Mouse (Mus musculus): ENCODE measurements around the gene Igfbp2.

Igfbp2 gene

GRCm38 (mm10) chr1:72823751-72824706 is at the start of gene Igfbp2:
Gene Igfbp2, plus strand, starts transcription at chr1:72824503.
- no peak for DNase-seq (ENCODE audit: low spot score in 2 of 2)

- no peak for DNase-seq (ENCODE audit: low spot score in 2 of 2)
These were observed 45.5 kb upstream of the Igfbp2 start for GRCm38 (mm10) chr1:72778789-72779188.

GRCm38 (mm10) chr1:72780720-72781119 is 43.6 kb upstream of the Igfbp2 start:
- no peak for DNase-seq (ENCODE audit: low spot score in 2 of 2)

GRCm38 (mm10) chr1:72783341-72783740 is 41.0 kb upstream of the Igfbp2 start:
- no peak for DNase-seq (ENCODE audit: low spot score in 2 of 2)

- DNase-seq (ENCODE audit: low spot score in 2 of 2): no peak
These were observed 40.3 kb upstream of the Igfbp2 start for GRCm38 (mm10) chr1:72784018-72784417.

- DNase-seq (ENCODE audit: low spot score in 2 of 2): no peak
These were observed 33.6 kb upstream of the Igfbp2 start for GRCm38 (mm10) chr1:72790670-72791069.

DNA sequence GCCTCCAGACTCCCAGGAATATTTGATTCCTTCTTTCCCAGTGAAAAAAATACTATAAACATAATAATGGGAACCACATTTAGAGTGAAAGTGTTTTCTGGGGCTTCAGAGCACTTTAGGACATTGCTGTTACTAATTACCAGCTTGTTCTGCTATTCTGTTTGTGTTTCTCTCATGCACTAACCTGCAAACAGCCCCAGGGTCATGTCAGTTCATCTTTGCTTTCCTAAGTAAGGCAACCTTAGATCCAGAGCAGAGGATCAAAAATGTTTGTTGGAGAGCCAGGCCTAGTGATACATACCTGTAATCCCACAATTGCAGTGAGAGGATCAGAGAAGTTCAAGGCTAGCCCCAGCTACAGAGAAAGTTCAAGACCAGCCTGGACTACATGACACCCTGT is 32.6 kb upstream of the Igfbp2 start:
- DNase-seq (ENCODE audit: low spot score in 2 of 2): no peak

GRCm38 (mm10) chr1:72792262-72792661 is 32.0 kb upstream of the Igfbp2 start:
- DNase-seq (ENCODE audit: low spot score in 2 of 2): no peak

GRCm38 (mm10) chr1:72793230-72793629 is 31.1 kb upstream of the Igfbp2 start:
- DNase-seq (ENCODE audit: low spot score in 2 of 2): no peak

DNA sequence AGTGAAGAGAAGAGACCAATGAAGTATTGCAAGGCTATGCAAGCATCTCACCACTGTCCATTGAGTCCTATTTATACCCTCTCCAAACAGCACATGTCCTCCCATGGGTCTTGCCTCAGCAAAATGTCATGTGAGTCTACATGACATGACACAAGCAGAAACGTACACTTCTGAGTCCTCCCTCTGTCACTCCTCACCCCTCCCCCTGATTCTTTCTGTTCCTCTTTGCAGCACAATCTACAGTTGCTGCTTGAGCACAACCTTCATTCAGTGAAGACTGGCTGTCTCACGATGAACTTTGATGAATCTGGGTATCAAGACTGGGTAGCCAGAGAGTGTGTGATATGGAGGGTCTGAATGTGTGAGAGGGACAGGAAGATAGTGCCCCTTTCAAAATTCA is 28.2 kb upstream of the Igfbp2 start:
- DNase-seq (ENCODE audit: low spot score in 2 of 2): no peak

GRCm38 (mm10) chr1:72797102-72797665 is 27.1 kb upstream of the Igfbp2 start:
- no peak for DNase-seq (ENCODE audit: low spot score in 2 of 2)

- DNase-seq (ENCODE audit: low spot score in 2 of 2): no peak
These were observed 25.9 kb upstream of the Igfbp2 start for GRCm38 (mm10) chr1:72798441-72798840.

- DNase-seq (ENCODE audit: low spot score in 2 of 2): no peak
These were observed 20.3 kb upstream of the Igfbp2 start for GRCm38 (mm10) chr1:72804031-72804430.

DNA sequence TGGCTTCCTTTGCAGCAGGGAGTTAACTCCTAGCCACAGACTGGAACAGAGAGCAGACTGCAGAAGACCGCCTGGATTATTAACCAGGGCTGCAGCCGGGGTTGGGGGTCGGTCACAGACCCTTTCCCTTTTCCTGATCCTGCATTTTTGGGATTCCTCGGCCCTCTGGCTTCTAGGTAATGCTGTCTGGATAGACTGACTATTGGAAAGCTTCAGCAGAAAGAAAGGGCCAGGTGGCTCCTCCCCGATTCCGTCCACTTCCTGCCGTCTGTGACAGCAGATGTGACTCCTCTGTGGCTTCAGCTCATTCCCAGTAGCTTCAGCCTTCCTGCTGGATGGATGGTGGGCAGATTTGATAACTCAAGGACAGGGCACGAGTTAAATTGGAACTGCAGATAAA is 19.3 kb upstream of the Igfbp2 start:
- DNase-seq (ENCODE audit: low spot score in 2 of 2): no peak

GRCm38 (mm10) chr1:72805476-72806043 is 18.7 kb upstream of the Igfbp2 start:
- no peak for DNase-seq (ENCODE audit: low spot score in 2 of 2)

DNA sequence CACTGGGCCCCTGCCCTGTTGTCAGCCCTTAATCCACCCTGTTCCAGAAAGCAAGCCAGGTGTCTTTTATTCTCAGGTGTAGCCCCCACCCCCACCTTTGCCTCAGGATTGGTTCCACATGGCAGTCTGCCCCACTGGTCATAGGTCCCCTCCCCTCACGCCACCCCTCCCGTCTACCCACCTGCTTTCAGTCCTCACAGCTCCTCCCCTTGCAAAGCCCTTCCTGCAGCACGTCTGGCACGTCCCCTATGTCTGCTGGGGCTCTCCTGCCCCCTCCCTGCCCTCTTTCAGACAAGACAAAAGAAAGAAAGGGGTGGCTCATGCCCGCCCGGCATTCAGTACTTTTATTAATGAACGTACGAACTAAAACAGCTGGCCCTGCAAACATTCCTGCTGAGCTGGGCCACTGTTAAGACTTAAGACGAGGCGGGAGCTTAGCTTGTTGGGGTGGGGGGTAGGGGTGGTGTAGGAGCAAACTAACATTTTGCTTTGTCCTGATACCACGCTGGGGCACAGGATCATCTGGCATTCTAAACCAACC is 18.2 kb upstream of the Igfbp2 start:
- DNase-seq (ENCODE audit: low spot score in 2 of 2): no peak

DNA sequence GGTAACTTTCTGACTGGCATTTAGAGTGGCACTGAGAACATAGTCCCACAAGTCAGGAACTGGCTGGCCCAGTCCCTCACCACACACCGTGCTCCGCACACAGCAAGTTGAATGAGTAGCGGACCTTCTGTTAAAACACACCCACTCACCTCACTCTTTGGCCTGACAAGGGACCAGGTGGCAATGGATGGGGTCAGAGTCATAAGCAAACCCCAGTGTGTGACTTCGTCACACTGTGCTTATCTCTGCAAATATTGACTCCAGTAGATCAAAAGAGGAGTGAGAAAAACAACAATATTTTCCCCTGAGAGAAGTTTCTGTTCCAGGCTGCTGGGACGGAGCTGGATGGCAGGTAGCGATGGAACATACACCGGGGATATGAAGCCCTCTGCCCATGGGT is 15.0 kb upstream of the Igfbp2 start:
- DNase-seq (ENCODE audit: low spot score in 2 of 2): no peak

- no peak for DNase-seq (ENCODE audit: low spot score in 2 of 2)
These were observed 14.2 kb upstream of the Igfbp2 start for GRCm38 (mm10) chr1:72809951-72810675.

DNA sequence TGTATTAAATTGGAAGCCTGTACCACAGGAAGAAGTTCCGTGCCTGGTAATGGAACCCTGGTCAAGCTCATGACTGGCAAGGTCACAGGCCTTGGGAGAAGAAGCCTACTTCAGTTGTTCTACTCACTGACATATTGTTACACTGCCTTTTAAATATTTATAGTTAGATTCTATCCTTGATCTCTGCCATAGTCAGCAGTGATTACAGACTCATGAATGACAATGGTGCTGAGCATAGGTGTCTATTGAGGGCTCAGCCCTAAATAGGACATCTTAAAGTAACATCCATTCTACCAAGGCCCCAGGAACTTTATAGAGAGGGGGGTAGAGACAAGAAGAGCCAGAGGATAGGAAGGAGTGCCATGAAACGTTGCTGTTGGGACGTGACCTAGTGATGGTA is 13.2 kb upstream of the Igfbp2 start:
- DNase-seq (ENCODE audit: low spot score in 2 of 2): no peak

DNA sequence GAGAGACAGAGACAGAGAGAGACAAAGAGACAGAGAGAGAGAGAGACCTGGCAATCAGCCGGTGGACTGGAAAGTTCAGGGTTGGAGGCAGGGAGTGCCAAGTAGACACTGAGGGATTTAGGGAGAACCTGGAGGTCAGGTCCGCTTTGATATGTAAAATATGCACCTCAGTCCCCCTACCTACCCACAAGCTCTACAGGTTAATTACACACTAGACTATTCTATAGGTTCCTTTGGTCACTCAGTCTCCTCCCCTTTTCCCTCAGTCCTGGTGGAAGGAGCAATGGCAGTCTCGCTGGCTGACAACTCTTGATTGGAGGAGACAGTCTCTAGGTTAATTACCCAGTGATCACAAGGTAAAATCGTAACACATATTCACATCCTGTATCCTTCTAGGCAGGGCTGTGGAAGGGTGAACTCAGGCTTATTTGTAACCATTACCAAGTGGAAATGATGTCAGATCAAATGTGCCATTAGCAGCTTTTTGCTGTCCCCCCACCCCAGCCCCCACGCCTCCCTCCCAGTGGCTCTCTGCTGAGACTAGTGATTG is 11.1 kb upstream of the Igfbp2 start:
- no peak for DNase-seq (ENCODE audit: low spot score in 2 of 2)

GRCm38 (mm10) chr1:72813639-72814403 is 10.5 kb upstream of the Igfbp2 start:
- no peak for DNase-seq (ENCODE audit: low spot score in 2 of 2)
